Mouse (Mus musculus): ENCODE data around the gene Mug1. TPM values are rescaled to one million over a fixed set of nuclear protein-coding genes. Genes with fewer than 3 reads are reported as not detected.

Mug1 gene
- polyA plus RNA-seq (2014; fragmentation: Illumina TruSeq; extraction: RNeasy Lipid Tissue Mini Kit (QIAGEN cat#74804); ENCODE audit: low read depth, low replicate concordance): 0.22 TPM

DNA sequence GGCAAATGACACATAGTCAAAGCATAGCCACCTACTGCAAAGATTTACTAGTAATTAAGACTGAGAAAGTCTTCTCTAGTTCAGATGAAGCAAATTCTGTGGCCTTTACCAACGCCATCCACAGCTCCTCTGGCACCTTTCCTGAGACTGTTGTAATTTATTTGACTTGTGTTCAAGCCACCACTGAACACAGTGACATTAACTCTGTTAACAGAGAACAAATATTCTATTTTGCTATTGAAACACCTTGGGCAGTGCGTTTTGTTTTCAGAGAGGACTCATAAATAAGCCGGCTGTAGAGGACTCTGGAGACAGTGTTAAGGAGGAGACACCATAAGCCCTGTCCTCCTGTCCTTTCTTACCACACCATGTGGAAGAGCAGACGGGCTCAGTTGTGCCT lies at the start of gene Mug1:
Mug1 (plus strand) TSS at position 271 of the 400 bp plus-strand sequence.

Other genes with a start within 250 kb of the Mug1 start
- gene A2m, start 203.2 kb upstream of the Mug1 start, polyA plus RNA-seq (2014; fragmentation: Illumina TruSeq; extraction: RNeasy Lipid Tissue Mini Kit (QIAGEN cat#74804); ENCODE audit: low read depth, low replicate concordance): 3.7 TPM
- not detected for gene Gm7298, start 105.6 kb upstream of the Mug1 start, polyA plus RNA-seq (2014; fragmentation: Illumina TruSeq; extraction: RNeasy Lipid Tissue Mini Kit (QIAGEN cat#74804); ENCODE audit: low read depth, low replicate concordance)
- 0.38 TPM for gene Mug2, start 168.2 kb downstream of the Mug1 start, polyA plus RNA-seq (2014; fragmentation: Illumina TruSeq; extraction: RNeasy Lipid Tissue Mini Kit (QIAGEN cat#74804); ENCODE audit: low read depth, low replicate concordance)

Measured in testis, adult 10 weeks (tissue).